Mouse (Mus musculus) heart, postnatal 0 days (tissue): ENCODE data around the gene Olfr1512. TPM values are rescaled to one million over a fixed set of nuclear protein-coding genes. Genes with fewer than 3 reads are reported as not detected.

Experiments used
- ATAC-seq: fragments of 200-750 bp; cut with Nextera tagmentation; 2 replicates; pipeline ENCODE4 v1.8.0; 2017; ENCODE audit warnings: low read depth, moderate number of reproducible peaks, moderate library complexity; ENCODE audit not compliant: insufficient read depth
- DNase-seq: peaks from one replicate; pipeline ENCODE4 v3.0.0-alpha.2; 2016; ENCODE audit warnings: low spot score
- H3K27ac ChIP-seq: fragments of 300-500 bp; sonication (generic); 2 replicates; pipeline ENCODE4 v1.5.1; 2014; ENCODE audit warnings: low read depth, mild to moderate bottlenecking
- H3K27me3 ChIP-seq: fragments of 300-500 bp; sonication (generic); 2 replicates; pipeline ENCODE4 v1.6.1; 2014; ENCODE audit warnings: low read length, mixed read lengths; ENCODE audit not compliant: control insufficient read depth, insufficient read depth
- H3K36me3 ChIP-seq: fragments of 300-500 bp; sonication (generic); replicated peaks from 2 replicates; pipeline ENCODE4 v1.6.1; 2014; ENCODE audit warnings: low read length, mixed read lengths; ENCODE audit not compliant: control insufficient read depth, insufficient read depth
- H3K4me1 ChIP-seq: fragments of 300-500 bp; sonication (generic); 2 replicates; pipeline ENCODE4 v1.6.1; 2014; ENCODE audit warnings: antibody characterized with exemption; ENCODE audit not compliant: control insufficient read depth, insufficient read depth
- H3K4me2 ChIP-seq: fragments of 300-500 bp; sonication (generic); 2 replicates; pipeline ENCODE4 v1.6.1; 2014; ENCODE audit warnings: low read depth, mild to moderate bottlenecking, low read length, moderate library complexity
- H3K4me3 ChIP-seq: fragments of 300-500 bp; sonication (generic); 2 replicates; pipeline ENCODE4 v1.5.1; 2014; ENCODE audit warnings: low read depth, low read length
- H3K9ac ChIP-seq: fragments of 300-500 bp; sonication (generic); replicated peaks from 2 replicates; pipeline ENCODE4 v1.6.1; 2014; ENCODE audit warnings: low read depth, low read length, mixed read lengths
- H3K9me3 ChIP-seq: fragments of 300-500 bp; sonication (generic); replicated peaks from 2 replicates; pipeline ENCODE4 v1.6.1; 2016; ENCODE audit warnings: low read length; ENCODE audit not compliant: control insufficient read depth
- CTCF ChIP-seq: IDR thresholded peaks from 2 replicates; pipeline ENCODE4 v1.5.1; 2016; ENCODE audit warnings: antibody characterized with exemption, control low read depth, low read depth
- EP300 ChIP-seq: IDR thresholded peaks from 2 replicates; pipeline ENCODE4 v1.6.1; 2016; ENCODE audit warnings: antibody characterized with exemption, low read depth
- WGBS: fragments of 180-500 bp; shearing (Covaris S2); extraction: QIAGEN DNeasy Blood & Tissue Kit; methylation state at CpG from one replicate; pipeline ENCODE4 v1.1.7; 2014; 5-methylcytosine and 5-hydroxymethylcytosine counted together
- polyA plus RNA-seq: library from polyadenylated mRNA; unstranded; fragments of >200 nt; fragmentation: Nextera tagmentation; extraction: Ambion mirVana; gene quantifications from 2 replicates; pipeline ENCODE4 v1.2.1, GENCODE M21; 2015
- total RNA-seq: library from RNA; depleted of rRNA; stranded (reverse); fragments of >200 nt; gene quantifications from 2 replicates; pipeline ENCODE4 v1.2.3, GENCODE M21; 2014; ENCODE audit warnings: low replicate concordance; rRNA removed

The Olfr1512 gene
- total and polyA plus RNA-seq, 2 experiments from 2014 or later, result not detected

DNA sequence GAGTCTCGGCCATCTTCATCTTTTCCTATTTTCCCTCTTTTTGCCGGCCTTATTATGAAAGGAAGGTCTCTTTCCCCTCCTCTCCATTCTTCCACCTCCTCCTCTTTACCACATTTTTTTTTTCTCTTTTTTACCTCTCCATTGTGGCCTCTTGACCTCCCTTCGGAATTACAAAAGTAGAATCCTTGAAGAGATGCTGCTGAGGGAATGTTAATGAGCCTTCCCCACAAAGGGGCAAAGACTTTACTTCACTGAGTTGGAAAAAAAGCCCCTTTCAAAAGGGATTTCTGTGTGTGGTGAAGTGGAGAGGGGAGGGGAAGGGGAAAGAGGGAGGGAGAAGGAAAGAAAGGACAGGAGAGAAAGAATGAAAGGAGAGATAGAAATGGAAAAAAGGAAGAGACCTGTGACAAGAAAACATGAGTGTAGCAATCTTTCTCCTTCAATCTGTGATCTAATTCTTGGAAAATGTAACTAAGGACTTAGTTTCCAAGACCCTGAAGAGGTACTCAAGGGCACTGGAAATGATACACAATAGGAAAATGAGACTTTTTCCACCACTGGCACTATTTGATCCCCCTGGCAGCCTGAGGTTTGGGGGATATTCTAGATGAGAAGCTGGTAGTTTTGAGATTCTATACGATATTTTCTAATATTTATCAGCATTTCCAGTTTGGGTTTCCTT is 47.8 kb downstream of the Olfr1512 start:
- H3K27me3 ChIP-seq, result peaks cover 49% of the 10 kb centered on the region
- H3K36me3 ChIP-seq, result no peaks in the 10 kb centered on the region
- no peak overlapping the region for H3K4me3 ChIP-seq
- WGBS, result 26% methylated on average over 4 of the region's 4 CpGs
- no peak overlapping the region for H3K4me2 ChIP-seq
- no peaks in the 10 kb centered on the region for H3K9me3 ChIP-seq
- no peak for TF ChIP-seq EP300
- TF ChIP-seq CTCF, result no peak
- no peak overlapping the region for H3K27ac ChIP-seq
- H3K9ac ChIP-seq, result no peak overlapping the region
- no peaks in the 10 kb centered on the region for H3K4me1 ChIP-seq
- DNase-seq, result no peak
- no peak for ATAC-seq

GRCm38 (mm10) chr14:52327910-52328812 is 50.8 kb downstream of the Olfr1512 start, which contains the start of gene Sall2:
Gene Sall2, minus strand, starts transcription at chr14:52328762.
- Histone ChIP-seq H3K36me3 (no peaks in the 10 kb centered on the region), H3K9ac (peak within 1 kb of the TSS; percentile 9; the same call in 1 of the 2 replicates), H3K9me3 (no peaks in the 10 kb centered on the region), H3K4me3 (peak within 1 kb of the TSS; percentile 48), H3K27me3 (peaks cover 54% of the 10 kb centered on the region), H3K4me2 (peak within 1 kb of the TSS; percentile 78), H3K4me1 (no peaks in the 10 kb centered on the region), H3K27ac (no peak within 1 kb of the TSS)
- WGBS, result 1% methylated on average over 26 of the region's 26 CpGs
- no peak for TF ChIP-seq EP300
- no peak for TF ChIP-seq CTCF
- ATAC-seq (peak; percentile 39), DNase-seq (no peak)

DNA sequence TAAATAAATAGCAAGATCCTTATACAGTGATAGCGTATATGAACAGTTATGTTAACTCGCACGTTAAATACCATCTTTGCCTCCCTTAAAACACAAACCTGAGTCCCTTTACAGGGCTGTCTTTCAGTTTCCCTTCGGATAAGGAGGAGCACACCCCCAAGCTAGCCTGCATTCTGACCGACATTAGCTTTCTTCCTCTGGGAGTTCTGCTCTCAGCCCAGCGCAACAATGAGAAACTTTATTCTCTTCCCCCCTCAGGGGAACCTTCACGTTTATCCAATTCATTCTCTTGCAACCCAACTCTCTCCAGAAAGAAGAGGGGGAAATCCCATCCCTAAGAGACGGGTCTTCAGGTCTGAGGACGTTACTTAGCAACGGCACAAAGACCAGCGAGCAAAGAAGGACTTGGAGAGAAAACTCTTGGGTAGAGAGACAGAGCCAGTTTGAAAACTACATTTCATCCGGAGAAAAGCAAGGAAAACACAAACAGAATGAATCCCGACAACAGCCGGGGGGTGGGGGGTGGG is 51.5 kb downstream of the Olfr1512 start:
- ATAC-seq, result no peak
- peaks cover 54% of the 10 kb centered on the region for H3K27me3 ChIP-seq
- no peak for TF ChIP-seq EP300
- no peak for TF ChIP-seq CTCF
- peak overlapping the region; percentile 48 for H3K4me3 ChIP-seq
- WGBS, result 3% methylated on average over 14 of the region's 14 CpGs
- no peaks in the 10 kb centered on the region for H3K4me1 ChIP-seq
- DNase-seq, result no peak
- H3K9ac ChIP-seq, result peak overlapping the region; percentile 9; the same call in 1 of the 2 replicates
- H3K27ac ChIP-seq, result no peak overlapping the region
- peak overlapping the region; percentile 78 for H3K4me2 ChIP-seq
- H3K36me3 ChIP-seq, result no peaks in the 10 kb centered on the region
- no peaks in the 10 kb centered on the region for H3K9me3 ChIP-seq

DNA sequence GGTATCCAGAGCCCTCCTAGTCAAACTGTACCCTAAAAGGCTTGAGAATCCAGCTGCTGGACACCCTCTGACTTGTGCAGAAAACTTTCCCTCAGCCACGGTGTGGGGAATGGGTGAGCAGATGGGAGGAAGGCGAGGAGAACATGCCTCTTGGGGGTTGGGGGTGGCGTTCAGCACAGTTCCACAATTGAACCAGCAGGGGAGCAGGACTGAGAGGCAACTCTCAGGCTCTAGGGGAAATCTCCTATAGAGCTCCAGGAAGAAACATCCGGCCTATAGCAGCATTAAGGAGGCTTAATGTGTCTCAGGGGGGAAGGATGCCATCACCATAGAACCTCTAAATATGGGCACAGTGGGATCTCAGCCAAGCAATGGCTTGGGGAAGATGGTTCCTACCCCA is 53.1 kb downstream of the Olfr1512 start:
- no peak for DNase-seq
- no peak for ATAC-seq
- H3K9me3 ChIP-seq, result no peaks in the 10 kb centered on the region
- H3K9ac ChIP-seq, result no peak overlapping the region
- H3K36me3 ChIP-seq, result no peaks in the 10 kb centered on the region
- no peak overlapping the region for H3K4me3 ChIP-seq
- H3K27ac ChIP-seq, result no peak overlapping the region
- H3K4me2 ChIP-seq, result no peak overlapping the region
- peak; percentile 25 for TF ChIP-seq CTCF
- no peak for TF ChIP-seq EP300
- 11% methylated on average over 4 of the region's 4 CpGs for WGBS
- H3K4me1 ChIP-seq, result no peaks in the 10 kb centered on the region
- peaks cover 49% of the 10 kb centered on the region for H3K27me3 ChIP-seq

Other genes starting within 250 kb of the Olfr1512 start
- 10.2 and 12.6 TPM in 2 replicates for gene Supt16, start 181.8 kb downstream of the Olfr1512 start, total RNA-seq
- 12.9 and 14.4 TPM in 2 replicates for gene Supt16, start 181.8 kb downstream of the Olfr1512 start, polyA plus RNA-seq
- 18.1 and 28.8 TPM in 2 replicates for gene Chd8, start 121.4 kb downstream of the Olfr1512 start, total RNA-seq
- gene Chd8, start 121.4 kb downstream of the Olfr1512 start, polyA plus RNA-seq, result 12.9 and 13.0 TPM in 2 replicates
- 30.1 and 63.3 TPM in 2 replicates for gene Tox4, start 100.0 kb downstream of the Olfr1512 start, total RNA-seq
- gene Tox4, start 100.0 kb downstream of the Olfr1512 start, polyA plus RNA-seq, result 21.8 and 22.0 TPM in 2 replicates
- 6.6 and 11.9 TPM in 2 replicates for gene Rab2b, start 99.6 kb downstream of the Olfr1512 start, total RNA-seq
- gene Rab2b, start 99.6 kb downstream of the Olfr1512 start, polyA plus RNA-seq, result 9.0 and 10.3 TPM in 2 replicates
- 11.4 and 16.0 TPM in 2 replicates for gene Mettl3, start 74.0 kb downstream of the Olfr1512 start, total RNA-seq
- gene Mettl3, start 74.0 kb downstream of the Olfr1512 start, polyA plus RNA-seq, result 14.1 and 14.8 TPM in 2 replicates
- 4.6 TPM in 2 replicates for gene Sall2, start 50.4 kb downstream of the Olfr1512 start, total RNA-seq
- 2.3 TPM in 2 replicates for gene Sall2, start 50.4 kb downstream of the Olfr1512 start, polyA plus RNA-seq
- gene Olfr1513, start 22.8 kb downstream of the Olfr1512 start, total RNA-seq, result not detected in 2 replicates
- not detected in 2 replicates for gene Olfr1513, start 22.8 kb downstream of the Olfr1512 start, polyA plus RNA-seq
- gene Olfr1511, start 18.2 kb upstream of the Olfr1512 start, total RNA-seq, result not detected in 2 replicates
- not detected in 2 replicates for gene Olfr1511, start 18.2 kb upstream of the Olfr1512 start, polyA plus RNA-seq
- gene Olfr1510, start 35.2 kb upstream of the Olfr1512 start, total RNA-seq, result not detected in 2 replicates
- gene Olfr1510, start 35.2 kb upstream of the Olfr1512 start, polyA plus RNA-seq, result not detected in 2 replicates
- not detected in 2 replicates for gene Olfr1509, start 63.8 kb upstream of the Olfr1512 start, total RNA-seq
- gene Olfr1509, start 63.8 kb upstream of the Olfr1512 start, polyA plus RNA-seq, result not detected in 2 replicates
- gene Olfr1508, start 88.3 kb upstream of the Olfr1512 start, total RNA-seq, result not detected in 2 replicates
- gene Olfr1508, start 88.3 kb upstream of the Olfr1512 start, polyA plus RNA-seq, result not detected in 2 replicates
- gene Olfr1507, start 116.6 kb upstream of the Olfr1512 start, total RNA-seq, result not detected in 2 replicates
- gene Olfr1507, start 116.6 kb upstream of the Olfr1512 start, polyA plus RNA-seq, result not detected in 2 replicates